Mouse (Mus musculus): ENCODE measurements around the gene Cela2a. TPM values are rescaled to one million over a fixed set of nuclear protein-coding genes. Genes with fewer than 3 reads are reported as not detected.

Cela2a gene
- total RNA-seq (2021) = not detected
- long read RNA-seq = 0 reads

DNA sequence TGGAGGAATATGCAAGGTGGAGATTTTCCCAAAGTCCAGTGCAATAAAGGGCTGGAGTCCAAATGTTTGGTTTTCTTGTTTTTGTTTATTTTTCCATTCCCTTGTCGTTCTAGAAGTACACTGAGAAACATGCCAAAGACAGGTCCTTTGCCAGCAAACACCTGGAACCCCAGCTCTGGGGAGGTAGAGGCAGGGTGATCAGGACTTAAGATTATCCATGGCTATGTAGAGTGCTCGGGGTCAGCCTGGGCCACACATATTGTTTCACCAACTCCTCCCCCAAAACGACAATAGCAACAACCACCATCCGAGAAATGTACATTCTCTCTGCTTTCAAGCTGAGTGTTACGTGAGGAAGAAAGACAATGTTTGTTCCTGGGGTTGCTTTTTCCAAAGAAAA, at the start of gene Cela2a:
Cela2a (minus strand) TSS at position 101 of the 400 bp plus-strand sequence.
- no peak for DNase-seq (ENCODE audit: low spot score in 2 of 2)

GRCm38 (mm10) chr4:141875481-141876108, 49.6 kb upstream of the Cela2a start:
- no peak for DNase-seq (ENCODE audit: low spot score in 2 of 2)

GRCm38 (mm10) chr4:141874601-141875460, 48.9 kb upstream of the Cela2a start, which contains the start of gene Efhd2:
Efhd2 (minus strand) TSS chr4:141874920.
- DNase-seq (ENCODE audit: low spot score in 2 of 2) = peak; percentile 71 to 77

GRCm38 (mm10) chr4:141874111-141874600, 48.2 kb upstream of the Cela2a start:
- DNase-seq (ENCODE audit: low spot score in 2 of 2) = no peak

- DNase-seq (ENCODE audit: low spot score in 2 of 2) = peak in 1 of 2 experiments; percentile 6
Measured at GRCm38 (mm10) chr4:141872977-141873376, 47.0 kb upstream of the Cela2a start.

- DNase-seq (ENCODE audit: low spot score in 2 of 2) = peak; percentile 45 to 78
Measured at GRCm38 (mm10) chr4:141871909-141872308, 45.9 kb upstream of the Cela2a start.

DNA sequence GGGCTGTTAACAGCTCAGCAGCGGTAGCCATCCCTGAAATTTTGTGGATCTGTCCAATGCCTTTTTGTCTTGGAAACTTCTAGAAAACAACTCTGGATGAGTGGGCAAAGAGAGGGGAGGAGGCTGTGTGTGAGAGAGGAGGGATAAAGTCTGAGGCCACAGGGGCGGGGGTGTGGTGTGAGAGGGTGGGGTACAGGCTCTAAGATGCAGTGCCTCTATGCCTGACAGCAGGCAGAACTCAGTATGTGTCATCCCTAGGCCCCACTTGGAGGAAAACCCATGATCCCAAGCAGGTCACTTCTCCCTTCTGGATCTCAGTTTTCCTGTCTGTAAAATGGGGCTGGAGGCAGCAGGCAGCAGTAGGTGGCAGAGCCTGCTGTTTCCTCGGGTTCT, 45.4 kb upstream of the Cela2a start:
- DNase-seq (ENCODE audit: low spot score in 2 of 2) = no peak

DNA sequence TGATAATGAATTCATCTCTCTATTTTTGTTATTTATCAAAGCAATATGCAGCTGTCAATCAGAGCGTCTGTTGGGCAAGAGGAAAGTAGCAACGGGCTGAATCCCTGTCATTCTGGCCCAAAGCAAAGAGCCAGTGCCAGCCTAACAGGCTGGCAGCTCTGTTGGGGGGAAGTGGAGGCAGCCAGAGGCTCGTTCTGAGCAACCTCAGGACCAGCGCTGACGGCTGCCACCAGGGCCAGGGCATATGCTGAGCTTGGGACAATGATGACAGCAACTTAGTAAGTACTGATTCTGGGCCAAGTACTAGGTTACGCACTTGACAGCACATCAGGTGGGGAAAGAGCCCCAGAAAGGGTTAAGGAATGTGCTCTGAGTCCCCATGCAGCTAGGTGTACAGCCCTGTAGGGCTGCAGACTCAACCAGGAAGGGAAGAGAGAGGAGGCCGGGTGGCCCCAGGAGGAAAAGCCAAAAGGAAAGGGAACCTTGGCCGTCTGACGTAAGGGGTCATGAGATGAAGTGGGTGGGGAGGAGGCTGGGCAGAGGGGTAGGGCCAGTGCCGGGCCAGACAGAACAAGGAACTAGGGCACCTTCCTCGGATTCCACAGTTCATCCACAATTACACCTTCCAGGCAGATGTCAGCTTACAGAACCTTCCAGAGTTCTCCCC, 44.8 kb upstream of the Cela2a start:
- no peak for DNase-seq (ENCODE audit: low spot score in 2 of 2)

DNA sequence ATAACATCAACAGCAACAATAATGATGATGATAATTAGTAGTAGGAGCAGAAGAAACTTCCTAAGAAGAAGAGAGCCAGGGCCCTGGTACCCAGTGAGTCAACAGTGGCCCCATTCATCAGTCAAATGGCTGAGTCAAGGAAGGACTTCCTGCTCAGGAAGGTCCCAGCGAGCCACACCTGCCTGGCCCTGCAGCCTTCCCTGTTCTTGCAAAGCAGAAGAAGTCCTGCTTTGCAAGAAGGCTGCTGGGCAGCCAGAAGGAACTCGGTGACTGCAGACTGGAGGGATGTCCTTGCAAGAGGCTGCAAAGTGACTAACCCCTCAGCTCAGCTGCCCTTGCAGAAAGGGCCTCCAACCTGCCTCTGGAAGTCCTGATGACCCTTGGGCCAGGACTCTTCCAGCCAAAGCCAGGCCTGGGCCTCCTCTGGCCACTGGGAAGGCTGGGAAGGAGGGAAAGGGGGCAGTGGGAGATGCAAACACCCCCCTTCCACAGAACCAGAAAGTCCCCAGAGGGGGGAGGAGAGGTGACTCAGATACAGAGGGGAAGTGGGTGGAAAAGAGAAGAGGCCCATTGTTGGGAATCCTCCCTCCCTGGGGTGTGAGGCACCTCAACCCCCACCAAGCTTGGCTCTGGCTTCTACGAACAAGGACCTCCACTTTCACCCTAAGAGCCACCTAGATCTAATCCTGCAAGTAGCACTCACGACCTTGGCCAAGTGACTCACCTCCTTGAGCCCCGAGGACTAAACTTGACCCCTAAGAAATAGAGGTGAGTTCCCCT, 43.7 kb upstream of the Cela2a start:
- DNase-seq (ENCODE audit: low spot score in 2 of 2) = no peak

DNA sequence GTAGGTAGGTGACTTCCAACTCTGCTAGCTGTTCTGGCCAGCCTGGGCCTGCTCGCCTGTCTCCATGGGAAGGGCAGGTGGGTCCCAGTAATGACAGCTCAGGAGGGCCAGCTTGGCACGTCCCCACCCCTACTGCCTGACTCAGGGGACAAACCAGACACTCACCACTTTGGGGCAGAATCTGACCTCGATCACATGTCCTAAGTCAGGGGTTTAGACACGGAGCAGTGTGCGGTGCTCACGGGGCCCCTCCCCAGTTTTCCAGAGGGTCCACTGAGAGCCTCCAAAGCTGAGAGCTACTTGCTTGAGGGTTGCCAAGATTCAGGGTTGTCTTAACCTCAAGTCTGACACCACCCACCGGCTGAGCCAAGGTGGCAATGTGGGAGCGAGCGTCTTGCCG, 42.1 kb upstream of the Cela2a start:
- DNase-seq (ENCODE audit: low spot score in 2 of 2) = no peak

GRCm38 (mm10) chr4:141867498-141867897, 41.5 kb upstream of the Cela2a start:
- peak in 1 of 2 experiments; percentile 60 for DNase-seq (ENCODE audit: low spot score in 2 of 2)

DNA sequence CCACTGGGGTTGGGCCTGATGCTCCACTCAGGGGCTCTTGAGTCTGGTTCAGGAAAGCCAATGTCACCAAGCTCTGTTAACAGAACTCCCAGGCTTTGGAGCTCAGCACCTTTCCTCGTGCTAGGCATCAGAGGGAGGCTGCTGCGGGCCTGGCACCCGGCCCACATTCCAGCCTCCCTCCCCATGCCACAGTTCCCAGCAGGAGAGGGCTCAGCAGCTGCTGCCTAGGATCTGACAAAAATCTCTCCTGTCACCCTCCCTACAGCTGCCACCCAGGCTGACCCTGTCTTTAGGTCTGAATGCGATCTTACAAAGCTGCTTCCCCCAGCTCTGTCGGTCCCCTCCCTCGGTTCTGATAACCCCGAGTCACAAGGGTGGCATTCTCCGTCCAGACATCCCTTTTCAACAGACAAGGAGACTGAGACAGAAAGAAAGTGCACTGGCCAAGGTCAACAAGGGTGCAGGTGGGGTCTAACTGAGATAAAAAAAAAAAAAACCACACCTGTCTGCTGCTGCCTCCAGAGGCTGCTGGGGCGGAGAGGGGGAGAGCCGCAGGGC, 41.1 kb upstream of the Cela2a start:
- DNase-seq (ENCODE audit: low spot score in 2 of 2) = no peak

- no peak for DNase-seq (ENCODE audit: low spot score in 2 of 2)
Measured at GRCm38 (mm10) chr4:141865600-141865999, 39.6 kb upstream of the Cela2a start.

DNA sequence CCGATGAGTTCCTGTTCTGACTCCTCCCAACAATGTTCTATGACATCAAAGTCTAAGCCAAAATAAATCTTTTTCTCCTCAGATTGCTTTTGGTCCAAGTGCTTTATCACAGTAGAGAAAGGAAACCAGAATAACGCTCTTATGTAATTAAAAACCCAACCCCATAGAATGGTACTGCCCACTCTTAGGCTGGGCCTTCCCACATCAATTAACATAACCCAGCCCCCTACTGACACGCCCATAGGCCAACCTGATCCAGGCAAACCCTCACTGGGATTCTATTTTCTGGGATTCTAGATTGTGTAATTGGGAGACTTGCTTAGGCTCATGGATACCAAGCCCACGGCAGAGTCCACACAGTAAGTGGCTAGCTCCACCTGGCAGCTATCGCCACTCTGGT, 39.0 kb upstream of the Cela2a start:
- no peak for DNase-seq (ENCODE audit: low spot score in 2 of 2)

DNA sequence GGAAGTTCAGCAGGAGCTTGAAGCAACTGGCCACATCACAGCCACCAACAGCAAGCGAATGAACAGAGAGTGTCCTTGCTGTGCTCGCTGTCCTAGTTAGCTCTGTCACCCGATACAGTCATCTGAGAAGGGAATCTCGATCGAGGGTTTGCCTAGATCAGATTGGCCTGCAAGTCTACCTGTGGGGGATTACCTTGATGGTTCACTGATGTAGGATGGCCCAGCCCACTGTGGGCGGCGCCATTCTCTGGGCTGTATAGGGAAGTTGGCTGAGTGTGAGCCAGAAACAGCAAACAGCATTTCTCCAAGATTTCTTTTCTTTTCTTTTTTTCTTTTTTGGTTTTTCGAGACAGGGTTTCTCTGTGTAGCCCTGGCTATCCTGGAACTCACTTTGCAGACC, 38.5 kb upstream of the Cela2a start:
- no peak for DNase-seq (ENCODE audit: low spot score in 2 of 2)

DNA sequence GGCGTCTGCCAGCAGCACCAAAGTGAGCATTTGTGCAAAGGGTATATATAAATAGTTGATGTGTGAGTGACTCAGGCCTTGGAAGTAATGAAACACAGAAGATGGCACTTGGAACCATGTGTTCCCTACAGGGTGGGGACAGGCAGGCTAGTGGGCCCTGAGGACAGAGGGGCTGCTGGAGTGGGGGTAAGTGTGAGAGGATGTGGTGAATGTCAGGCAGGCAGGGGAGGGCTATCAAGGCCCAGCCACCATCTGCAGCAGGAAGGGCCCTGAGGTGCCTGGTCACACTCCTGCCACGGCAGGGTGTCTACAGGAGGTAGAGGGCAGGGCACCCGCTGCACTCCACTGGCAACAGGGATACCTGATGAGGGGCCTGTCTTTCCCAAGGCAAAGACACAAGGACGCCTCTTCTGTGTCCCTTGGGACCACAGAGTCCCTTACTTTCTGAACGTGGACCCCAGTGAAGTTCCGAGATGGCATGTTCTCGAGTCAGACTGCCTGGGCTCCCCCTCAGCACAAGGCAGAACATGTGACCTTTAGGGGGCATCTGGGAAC, 37.8 kb upstream of the Cela2a start:
- no peak for DNase-seq (ENCODE audit: low spot score in 2 of 2)

DNA sequence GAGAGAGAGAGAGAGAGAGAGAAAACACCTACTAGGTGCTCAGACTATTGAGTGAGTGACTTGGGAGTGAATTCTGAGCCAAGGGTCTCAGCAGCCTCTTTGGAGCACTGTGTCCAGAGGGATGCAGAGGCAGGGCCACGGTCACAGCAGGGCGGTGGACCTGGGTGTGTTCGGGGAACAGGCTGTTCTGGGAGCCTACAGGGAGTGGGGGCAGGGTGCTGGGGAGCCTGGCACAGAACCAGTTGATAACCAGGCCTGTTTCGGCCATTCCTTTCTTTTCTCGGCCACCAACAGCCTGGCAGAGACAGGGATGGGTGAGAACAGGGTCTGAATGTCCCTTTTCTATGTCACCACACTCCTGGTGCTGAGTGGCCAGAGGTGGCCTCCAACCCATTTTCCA, 36.9 kb upstream of the Cela2a start:
- DNase-seq (ENCODE audit: low spot score in 2 of 2) = no peak

- no peak for DNase-seq (ENCODE audit: low spot score in 2 of 2)
Measured at GRCm38 (mm10) chr4:141861591-141862295, 35.8 kb upstream of the Cela2a start.

- no peak for DNase-seq (ENCODE audit: low spot score in 2 of 2)
Measured at GRCm38 (mm10) chr4:141860246-141860841, 34.4 kb upstream of the Cela2a start.

All from layer of hippocampus, adult 18-20 months (tissue).